Mouse (Mus musculus): ENCODE data around the gene Grcc10. TPM values are rescaled to one million over a fixed set of nuclear protein-coding genes. Genes with fewer than 3 reads are reported as not detected.

The Grcc10 gene
- polyA plus RNA-seq (2014; fragmentation: Nextera tagmentation; extraction: Ambion mirVana), result 429 and 440 TPM in 2 replicates

DNA sequence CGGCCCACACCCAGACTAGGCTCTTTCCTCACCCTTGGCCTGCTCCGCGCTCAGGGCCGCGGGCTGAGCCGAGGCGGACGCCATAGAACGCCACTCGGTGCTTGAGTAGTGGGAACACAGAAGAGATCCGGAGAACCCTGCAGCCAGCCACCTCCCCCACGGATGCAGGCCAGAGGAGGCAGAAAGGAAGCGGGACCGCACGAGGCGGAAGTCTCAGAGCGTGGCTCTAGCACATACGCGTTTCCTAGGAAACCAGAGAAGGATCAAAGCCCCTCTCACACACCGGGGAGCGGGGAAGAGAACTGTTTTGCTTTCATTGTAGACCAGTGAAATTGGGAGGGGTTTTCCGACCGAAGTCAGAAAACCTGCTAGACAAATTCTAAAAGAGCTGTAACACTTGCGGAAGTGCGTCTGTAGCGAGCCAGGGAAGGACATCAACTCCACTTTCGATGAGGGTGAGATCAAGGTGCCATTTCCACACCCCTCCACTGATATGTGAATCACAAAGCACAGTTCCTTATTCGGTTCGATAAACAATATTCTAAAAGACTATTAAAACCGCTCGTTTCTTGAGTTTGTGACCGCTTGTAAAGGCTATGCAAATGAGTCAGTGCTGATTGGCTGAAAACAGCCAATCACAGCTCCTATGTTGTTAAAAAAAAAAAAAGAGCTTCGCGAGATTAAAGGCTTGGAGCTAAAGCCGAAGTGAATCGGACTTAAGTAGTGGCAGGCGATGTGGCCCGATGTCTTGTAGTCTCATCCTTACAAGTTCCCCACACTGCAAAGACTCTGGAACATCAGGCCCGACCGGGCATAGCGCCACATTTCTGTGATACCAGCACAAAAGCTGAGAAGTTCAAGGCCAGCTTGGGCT is at the start of gene Grcc10:
Grcc10 (minus strand) TSS at position 487 of the 874 bp plus-strand sequence.
- peak; percentile 85 for ATAC-seq (ENCODE audit: insufficient read depth)
- no peak for TF ChIP-seq CTCF (IDR thresholded peaks at IDR 0.05; ENCODE audit: low read depth)

DNA sequence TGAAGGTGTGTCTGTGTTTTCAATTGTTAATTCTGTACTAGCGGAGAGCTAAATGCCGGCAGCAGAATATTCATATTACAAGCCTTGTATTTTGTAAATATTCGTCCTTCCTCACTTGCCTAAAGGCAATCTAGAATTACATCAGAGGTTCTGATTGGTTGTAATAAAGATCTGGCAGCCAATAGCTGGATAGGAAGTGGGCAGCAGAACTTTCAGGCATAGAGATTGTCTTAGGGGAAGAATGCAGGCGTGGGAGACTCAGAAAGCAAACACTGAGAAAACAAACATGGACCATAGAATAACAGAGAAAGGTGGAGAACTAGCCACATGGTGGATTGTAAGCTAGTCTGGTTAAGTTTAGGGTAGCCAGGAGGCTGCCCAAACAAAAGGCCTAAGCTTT is 48.9 kb upstream of the Grcc10 start:
- Histone ChIP-seq H3K27ac (ENCODE audit: low read depth) (no peak overlapping the region), H3K9me3 (ENCODE audit: low read depth, low read length) (no peaks in the 10 kb centered on the region), H3K4me3 (ENCODE audit: low read depth, low read length) (no peak overlapping the region), H3K27me3 (ENCODE audit: insufficient read depth, low read length) (no peaks in the 10 kb centered on the region), H3K9ac (no peak overlapping the region), H3K4me1 (ENCODE audit: insufficient read depth) (0 out of 2 replicates have a peak, but pooled peaks cover 3% of the 10 kb centered on the region), H3K36me3 (ENCODE audit: insufficient read depth) (no peaks in the 10 kb centered on the region), H3K4me2 (no peak overlapping the region)
- ATAC-seq (ENCODE audit: insufficient read depth), result peak; percentile 50
- TF ChIP-seq CTCF (IDR thresholded peaks at IDR 0.05; ENCODE audit: low read depth), result no peak
- peak; percentile 33 for DNase-seq
- WGBS, result 53% methylated on average over 4 of the region's 4 CpGs

More for the DNA sequence above, at the start of gene Grcc10:
- Histone ChIP-seq H3K9ac (peak within 1 kb of the TSS; percentile 83), H3K27ac (ENCODE audit: low read depth) (peak within 1 kb of the TSS; percentile 100), H3K27me3 (ENCODE audit: insufficient read depth, low read length) (no peaks in the 10 kb centered on the region), H3K4me3 (ENCODE audit: low read depth, low read length) (peak within 1 kb of the TSS; percentile 67), H3K4me2 (peak within 1 kb of the TSS; percentile 87), H3K36me3 (ENCODE audit: insufficient read depth) (peaks cover 30% of the 10 kb centered on the region), H3K9me3 (ENCODE audit: low read depth, low read length) (no peaks in the 10 kb centered on the region), H3K4me1 (ENCODE audit: insufficient read depth) (peaks cover 12% of the 10 kb centered on the region; the same call in 1 of the 2 replicates)
- peak; percentile 97 for DNase-seq
- under 1% methylated on average over 41 of the region's 41 CpGs for WGBS

DNA sequence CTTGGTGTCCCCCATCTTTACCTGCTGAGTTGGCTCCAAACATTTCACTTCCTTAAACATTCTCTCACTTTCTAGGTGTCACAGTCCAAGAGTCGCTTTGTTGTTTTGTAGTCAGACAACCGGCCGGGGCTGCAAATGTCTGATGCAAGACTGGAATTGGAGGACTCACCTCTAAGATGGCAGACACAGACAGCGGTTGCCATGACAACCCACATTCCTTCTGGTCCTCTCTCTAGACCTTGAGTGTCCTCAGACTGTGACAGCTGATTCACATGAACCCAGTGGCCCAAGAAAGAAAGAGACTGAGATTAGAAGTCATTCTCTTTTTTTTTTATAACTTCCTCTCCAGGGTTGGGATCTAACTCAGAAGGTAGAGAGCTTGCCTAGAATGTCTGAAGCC is 48.3 kb upstream of the Grcc10 start:
- Histone ChIP-seq H3K4me3 (ENCODE audit: low read depth, low read length) (no peak overlapping the region), H3K27me3 (ENCODE audit: insufficient read depth, low read length) (no peaks in the 10 kb centered on the region), H3K9ac (no peak overlapping the region), H3K4me1 (ENCODE audit: insufficient read depth) (0 out of 2 replicates have a peak, but pooled peaks cover 3% of the 10 kb centered on the region), H3K36me3 (ENCODE audit: insufficient read depth) (no peaks in the 10 kb centered on the region), H3K27ac (ENCODE audit: low read depth) (no peak overlapping the region), H3K9me3 (ENCODE audit: low read depth, low read length) (no peaks in the 10 kb centered on the region), H3K4me2 (no peak overlapping the region)
- WGBS, result 66% methylated on average over 4 of the region's 4 CpGs
- ATAC-seq (ENCODE audit: insufficient read depth), result no peak
- no peak for DNase-seq
- no peak for TF ChIP-seq CTCF (IDR thresholded peaks at IDR 0.05; ENCODE audit: low read depth)

DNA sequence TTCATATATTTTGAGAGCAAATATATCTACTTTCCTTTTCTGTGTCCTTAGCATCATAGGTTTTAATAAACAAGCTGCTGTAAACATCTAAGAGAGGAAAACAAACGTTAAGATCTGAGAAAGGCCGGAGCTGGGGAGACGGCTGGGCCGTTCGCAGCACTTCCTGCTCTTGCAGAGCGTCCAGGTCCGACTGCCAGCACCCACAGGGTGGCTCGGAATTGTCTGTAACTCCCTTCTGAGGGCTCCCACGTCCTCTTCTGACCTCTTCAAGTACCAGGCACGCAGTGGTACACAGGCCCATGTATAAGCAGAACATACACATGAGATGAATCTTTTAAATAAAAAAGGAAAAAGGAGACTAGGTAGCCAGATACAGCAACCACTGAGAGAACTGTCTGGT is 46.5 kb upstream of the Grcc10 start:
- H3K9me3 ChIP-seq (ENCODE audit: low read depth, low read length), result no peaks in the 10 kb centered on the region
- 0 out of 2 replicates have a peak, but pooled peaks cover 5% of the 10 kb centered on the region for H3K4me1 ChIP-seq (ENCODE audit: insufficient read depth)
- H3K27me3 ChIP-seq (ENCODE audit: insufficient read depth, low read length), result no peaks in the 10 kb centered on the region
- no peaks in the 10 kb centered on the region for H3K36me3 ChIP-seq (ENCODE audit: insufficient read depth)
- H3K4me3 ChIP-seq (ENCODE audit: low read depth, low read length), result no peak overlapping the region
- no peak overlapping the region for H3K9ac ChIP-seq
- whole genome bisulfite sequencing, result 62% methylated on average over 10 of the region's 10 CpGs
- TF ChIP-seq CTCF (IDR thresholded peaks at IDR 0.05; ENCODE audit: low read depth), result no peak
- no peak for ATAC-seq (ENCODE audit: insufficient read depth)
- H3K4me2 ChIP-seq, result no peak overlapping the region
- no peak for DNase-seq
- H3K27ac ChIP-seq (ENCODE audit: low read depth), result no peak overlapping the region

DNA sequence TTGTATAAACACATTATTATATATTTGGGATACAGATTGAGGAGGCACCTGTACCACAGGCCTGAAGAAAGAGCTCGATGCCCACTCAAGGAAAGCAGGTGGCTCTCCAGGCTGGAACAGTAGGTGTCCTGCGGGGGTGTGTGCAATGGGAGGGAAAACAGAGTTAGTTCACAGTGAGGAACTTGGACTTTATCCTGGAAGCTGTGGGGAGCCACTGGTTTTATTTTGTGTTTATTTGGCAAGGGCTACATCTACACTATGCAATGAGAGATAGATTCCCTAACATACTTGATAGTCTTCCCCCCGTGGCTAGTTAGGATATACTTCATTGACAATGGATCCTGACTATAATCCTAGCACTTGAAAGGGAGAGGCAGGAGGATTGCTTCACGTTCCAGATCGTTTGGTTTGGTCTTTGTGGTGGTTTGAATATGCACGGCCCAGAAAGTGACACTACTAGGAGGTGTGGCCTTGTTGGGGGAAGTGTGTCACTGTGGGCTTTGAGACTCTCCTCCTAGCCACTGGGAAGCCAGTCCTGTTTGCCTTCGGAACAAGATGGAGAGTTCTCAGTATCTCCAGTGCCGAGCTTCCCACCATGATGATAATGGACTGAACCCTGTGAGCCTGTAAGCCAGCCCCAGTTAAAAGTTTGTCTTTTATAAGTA is 45.7 kb upstream of the Grcc10 start:
- DNase-seq (no peak), ATAC-seq (ENCODE audit: insufficient read depth) (no peak)
- no peak for TF ChIP-seq CTCF (IDR thresholded peaks at IDR 0.05; ENCODE audit: low read depth)
- no peaks in the 10 kb centered on the region for H3K27me3 ChIP-seq (ENCODE audit: insufficient read depth, low read length)
- H3K9me3 ChIP-seq (ENCODE audit: low read depth, low read length), result no peaks in the 10 kb centered on the region
- H3K36me3 ChIP-seq (ENCODE audit: insufficient read depth), result no peaks in the 10 kb centered on the region
- no peak overlapping the region for H3K4me3 ChIP-seq (ENCODE audit: low read depth, low read length)
- no peak overlapping the region for H3K9ac ChIP-seq
- WGBS, result 54% methylated on average over 8 of the region's 8 CpGs
- H3K4me2 ChIP-seq, result no peak overlapping the region
- H3K4me1 ChIP-seq (ENCODE audit: insufficient read depth), result 0 out of 2 replicates have a peak, but pooled peaks cover 7% of the 10 kb centered on the region
- H3K27ac ChIP-seq (ENCODE audit: low read depth), result no peak overlapping the region

DNA sequence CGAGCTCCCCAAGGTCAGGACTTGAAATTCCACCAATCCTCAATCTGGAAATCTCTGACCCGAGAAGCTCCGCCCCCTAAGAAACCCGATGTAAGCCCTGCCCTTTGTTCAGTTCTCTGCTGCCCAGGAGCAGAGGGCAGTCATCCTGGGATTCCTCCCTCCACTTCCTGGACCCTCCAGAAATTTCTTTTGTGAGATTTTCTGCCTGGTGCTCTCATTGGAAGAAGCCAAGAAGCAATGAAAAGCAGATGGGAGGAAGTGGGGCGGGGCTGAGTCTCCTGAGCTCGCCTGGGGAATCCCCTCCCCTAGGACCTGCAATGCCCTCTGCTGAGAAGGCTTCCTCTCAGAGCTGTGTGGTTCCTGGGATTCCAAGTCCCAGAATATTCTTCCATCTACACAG is 41.3 kb upstream of the Grcc10 start:
- H3K36me3 ChIP-seq (ENCODE audit: insufficient read depth), result no peaks in the 10 kb centered on the region
- peaks cover 8% of the 10 kb centered on the region; the same call in 1 of the 2 replicates for H3K4me1 ChIP-seq (ENCODE audit: insufficient read depth)
- 0 out of 2 replicates have a peak overlapping the region, but pooled peaks have one; percentile 12 for H3K4me3 ChIP-seq (ENCODE audit: low read depth, low read length)
- WGBS, result 20% methylated on average over 6 of the region's 6 CpGs
- no peak overlapping the region for H3K27ac ChIP-seq (ENCODE audit: low read depth)
- H3K9ac ChIP-seq, result no peak overlapping the region
- H3K9me3 ChIP-seq (ENCODE audit: low read depth, low read length), result no peaks in the 10 kb centered on the region
- peak overlapping the region; percentile 44 for H3K4me2 ChIP-seq
- 0 out of 2 replicates have a peak, but pooled peaks have one; percentile 29 for ATAC-seq (ENCODE audit: insufficient read depth)
- DNase-seq, result peak; percentile 60
- H3K27me3 ChIP-seq (ENCODE audit: insufficient read depth, low read length), result 0 out of 2 replicates have a peak, but pooled peaks cover 4% of the 10 kb centered on the region
- no peak for TF ChIP-seq CTCF (IDR thresholded peaks at IDR 0.05; ENCODE audit: low read depth)

DNA sequence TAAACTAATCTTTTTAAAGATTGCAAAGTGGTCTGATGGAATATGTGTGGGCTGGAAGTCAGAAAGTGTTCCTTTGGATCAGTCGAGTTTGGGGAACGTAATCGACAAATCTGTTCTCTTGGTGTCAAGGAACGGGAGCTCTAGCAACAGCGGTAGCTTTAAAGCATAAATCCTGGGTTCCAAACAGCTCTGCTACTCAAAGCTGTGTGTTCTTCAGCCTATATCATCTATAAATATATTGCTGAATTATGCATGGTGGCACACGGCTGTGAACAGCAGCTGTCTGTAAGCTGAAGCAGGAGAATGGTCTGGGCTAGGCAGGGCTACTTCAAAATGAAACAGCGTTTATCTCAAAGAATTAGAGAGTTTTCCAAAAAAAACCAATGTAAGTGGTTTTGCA is 39.7 kb upstream of the Grcc10 start:
- Histone ChIP-seq H3K27ac (ENCODE audit: low read depth) (no peak overlapping the region), H3K36me3 (ENCODE audit: insufficient read depth) (no peaks in the 10 kb centered on the region), H3K4me1 (ENCODE audit: insufficient read depth) (peaks cover 8% of the 10 kb centered on the region; the same call in 1 of the 2 replicates), H3K9me3 (ENCODE audit: low read depth, low read length) (no peaks in the 10 kb centered on the region), H3K4me2 (no peak overlapping the region), H3K4me3 (ENCODE audit: low read depth, low read length) (no peak overlapping the region), H3K9ac (no peak overlapping the region), H3K27me3 (ENCODE audit: insufficient read depth, low read length) (0 out of 2 replicates have a peak, but pooled peaks cover 4% of the 10 kb centered on the region)
- no peak for TF ChIP-seq CTCF (IDR thresholded peaks at IDR 0.05; ENCODE audit: low read depth)
- ATAC-seq (ENCODE audit: insufficient read depth) (no peak), DNase-seq (no peak)
- 81% methylated on average over 7 of the region's 7 CpGs for WGBS

Measured in lung, embryonic 14.5 days (tissue).